Mouse (Mus musculus): Measurements from ENCODE around the gene Slc17a8.

The Slc17a8 gene

DNA sequence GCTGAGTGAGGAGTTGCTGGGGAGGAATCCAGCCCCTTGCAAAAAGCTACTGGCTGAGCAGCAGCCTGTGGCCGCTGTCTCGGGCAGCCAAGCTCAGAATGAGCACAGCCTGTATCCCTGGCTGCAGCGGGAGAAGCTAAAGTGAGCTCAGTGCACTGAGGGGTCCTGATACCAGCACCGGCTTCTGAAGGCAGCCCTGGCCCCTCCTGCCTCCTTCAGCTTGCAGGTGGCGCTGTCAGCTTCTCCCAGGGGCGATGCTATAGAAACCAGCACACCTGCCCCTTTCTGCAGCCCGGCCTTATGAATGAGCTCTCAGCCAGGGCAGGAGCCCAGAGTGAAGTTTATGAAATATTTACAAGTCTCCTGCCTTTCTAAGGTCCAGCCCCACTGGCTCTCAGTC, at the start of gene Slc17a8:
Gene Slc17a8 (minus strand): TSS at position 125 of the 400 bp plus-strand sequence.
- in situ Hi-C loops (cut with MboI, MseI): no loop called here

DNA sequence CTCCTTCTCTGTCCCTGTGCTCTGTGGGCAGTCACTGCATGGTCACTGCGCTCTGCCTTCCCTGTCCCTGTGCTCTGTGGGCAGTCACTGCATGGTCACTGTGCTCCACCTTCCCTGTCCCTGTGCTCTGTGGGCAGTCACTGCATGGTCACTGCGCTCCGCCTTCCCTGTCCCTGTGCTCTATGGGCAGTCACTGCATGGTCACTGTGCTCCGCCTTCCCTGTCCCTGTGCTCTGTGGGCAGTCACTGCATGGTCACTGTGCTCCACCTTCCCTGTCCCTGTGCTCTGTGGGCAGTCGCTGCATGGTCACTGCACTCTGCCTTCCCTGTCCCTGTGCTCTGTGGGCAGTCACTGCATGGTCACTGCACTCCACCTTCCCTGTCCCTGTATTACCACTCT, 49.3 kb upstream of the Slc17a8 start:
- in situ Hi-C loops (cut with MboI, MseI): loop anchor here (25.0 kb wide), 1 partner anchor 883 kb away; no protein-coding TSS in a partner anchor

DNA sequence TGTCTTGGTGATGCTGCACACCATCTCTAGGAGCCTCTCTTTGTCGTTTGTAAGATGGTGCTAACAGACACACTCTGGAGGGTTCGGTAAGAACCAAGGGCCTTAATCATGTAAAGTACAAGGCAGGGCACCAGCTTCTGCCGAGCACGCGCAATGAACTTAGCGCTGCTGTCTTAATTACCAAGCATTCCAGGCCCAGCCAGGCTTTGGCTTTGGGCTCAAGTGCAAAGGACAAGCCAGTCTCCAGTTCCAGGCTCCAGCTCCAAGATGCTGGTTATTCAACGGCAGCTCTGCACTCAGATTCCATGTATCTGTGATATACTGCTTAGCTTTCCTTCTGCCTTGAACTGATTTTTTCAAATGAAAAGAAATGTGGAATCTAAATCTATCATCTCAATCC, 46.5 kb upstream of the Slc17a8 start:
- in situ Hi-C loops (cut with MboI, MseI): loop anchor here (25.0 kb wide), 1 partner anchor 880 kb away; no protein-coding TSS in a partner anchor

DNA sequence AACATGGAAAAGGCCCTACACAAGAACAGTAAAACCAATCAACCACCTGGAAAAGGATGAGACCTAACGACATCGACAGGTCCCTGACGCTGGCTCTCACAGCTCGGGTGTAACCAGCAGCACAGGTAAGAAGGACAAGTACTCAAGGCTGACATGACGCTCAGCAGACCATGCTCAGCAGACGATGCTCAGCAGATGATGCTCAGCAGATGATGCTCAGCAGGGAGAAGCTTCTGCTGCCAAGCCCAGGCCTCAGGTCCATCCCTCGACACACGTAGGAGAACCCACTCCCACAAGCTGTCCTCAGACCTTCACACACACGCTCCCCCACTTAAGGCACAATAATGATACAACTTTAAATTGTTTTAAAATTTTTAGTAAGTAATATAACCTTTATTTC, 44.6 kb upstream of the Slc17a8 start:
- in situ Hi-C loops (cut with MboI, MseI): loop anchor here (25.0 kb wide), 1 partner anchor 878 kb away; no protein-coding TSS in a partner anchor

DNA sequence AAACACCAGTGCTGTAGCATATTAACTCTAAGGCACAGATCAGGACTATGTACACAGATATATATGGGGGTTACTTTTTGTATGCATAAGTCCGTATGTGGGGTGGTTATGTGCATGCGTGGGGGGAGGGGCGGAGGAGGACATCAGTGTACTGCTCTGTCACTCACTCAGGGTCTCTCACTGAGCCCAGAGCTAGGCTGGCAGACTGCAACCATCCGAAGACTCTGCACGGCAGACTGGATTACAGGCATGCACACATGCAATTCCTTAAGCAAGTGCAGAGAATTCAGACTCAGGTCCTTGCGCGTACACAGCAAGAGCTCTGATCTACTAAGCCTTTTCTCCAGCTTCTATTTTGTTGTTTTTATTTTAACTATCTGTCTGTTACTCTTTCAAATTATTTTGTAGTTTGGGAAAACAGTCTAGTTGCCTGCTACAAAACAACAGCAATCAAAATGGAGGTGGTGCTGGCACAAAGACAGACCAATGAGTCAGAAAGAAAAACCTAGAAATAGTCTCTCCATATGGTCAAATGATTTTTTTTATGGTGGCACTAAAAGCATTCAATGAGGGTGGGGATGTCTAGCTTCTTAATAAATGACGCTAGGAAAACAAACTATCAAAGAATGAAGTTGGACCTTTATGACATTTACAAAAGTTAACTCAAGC, 44.1 kb upstream of the Slc17a8 start:
- in situ Hi-C loops (cut with MboI, MseI): loop anchor here (25.0 kb wide), 1 partner anchor 878 kb away; no protein-coding TSS in a partner anchor

DNA sequence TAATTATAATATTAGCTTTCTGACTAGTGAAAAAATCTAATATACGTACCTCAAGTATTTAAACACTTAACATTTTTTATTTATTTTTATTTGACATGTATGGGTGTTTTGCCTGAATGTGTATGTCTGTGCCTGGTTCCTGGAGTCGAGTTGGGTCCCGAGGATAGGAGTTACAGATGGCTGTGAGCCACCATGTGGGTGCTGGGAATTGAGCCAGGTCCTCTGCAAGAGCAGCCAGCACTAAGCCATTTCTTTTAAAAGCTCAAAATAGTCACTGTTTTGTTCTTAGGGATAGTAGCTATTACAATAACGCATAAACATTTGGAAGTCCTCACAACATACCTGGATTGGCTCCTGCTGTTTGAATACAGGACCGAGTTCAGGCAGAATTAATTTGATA, 35.3 kb upstream of the Slc17a8 start:
- in situ Hi-C loops (cut with MboI, MseI): loop anchor here (25.0 kb wide), 1 partner anchor 869 kb away; no protein-coding TSS in a partner anchor

DNA sequence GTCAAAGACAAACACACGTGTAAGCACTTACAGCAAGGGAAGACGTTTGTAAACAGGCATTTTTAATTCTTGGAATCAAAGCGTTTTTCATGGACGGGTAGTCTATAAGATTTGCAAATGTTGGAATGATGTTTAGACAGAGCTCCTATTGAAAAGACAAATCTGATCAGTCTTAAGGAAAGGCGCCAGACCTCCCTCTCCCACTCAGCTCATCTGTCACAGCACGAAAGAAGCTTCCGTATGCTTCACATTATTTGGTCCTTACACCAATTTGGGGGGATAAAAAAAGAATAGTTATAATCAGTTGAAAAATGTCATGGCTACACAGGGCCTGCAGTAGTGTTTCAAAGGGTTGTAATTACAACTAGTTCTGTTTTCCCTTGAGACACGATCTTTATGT, 31.9 kb upstream of the Slc17a8 start:
- in situ Hi-C loops (cut with MboI, MseI): loop anchor here (25.0 kb wide), 1 partner anchor 866 kb away; no protein-coding TSS in a partner anchor

DNA sequence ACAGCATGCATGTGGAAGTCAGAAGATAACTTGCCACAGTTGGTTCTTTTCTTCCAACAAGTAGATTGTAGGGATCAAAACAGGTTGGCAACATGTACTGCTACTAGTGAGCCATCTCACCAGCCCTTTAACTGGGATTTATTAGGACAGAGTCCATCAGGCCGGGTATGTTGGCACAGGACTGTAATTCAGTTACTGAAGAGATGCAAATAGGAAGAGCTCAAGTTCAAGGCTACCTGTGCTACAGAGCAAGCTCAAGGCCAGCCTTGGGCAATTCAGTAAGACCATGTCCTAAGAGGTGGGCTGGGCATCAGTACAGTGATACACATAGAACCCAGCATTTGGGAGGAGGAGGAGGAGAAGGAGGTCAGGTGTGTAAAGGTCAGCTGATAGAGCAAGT, 30.6 kb upstream of the Slc17a8 start:
- in situ Hi-C loops (cut with MboI, MseI): loop anchor here (25.0 kb wide), 1 partner anchor 864 kb away; no protein-coding TSS in a partner anchor

DNA sequence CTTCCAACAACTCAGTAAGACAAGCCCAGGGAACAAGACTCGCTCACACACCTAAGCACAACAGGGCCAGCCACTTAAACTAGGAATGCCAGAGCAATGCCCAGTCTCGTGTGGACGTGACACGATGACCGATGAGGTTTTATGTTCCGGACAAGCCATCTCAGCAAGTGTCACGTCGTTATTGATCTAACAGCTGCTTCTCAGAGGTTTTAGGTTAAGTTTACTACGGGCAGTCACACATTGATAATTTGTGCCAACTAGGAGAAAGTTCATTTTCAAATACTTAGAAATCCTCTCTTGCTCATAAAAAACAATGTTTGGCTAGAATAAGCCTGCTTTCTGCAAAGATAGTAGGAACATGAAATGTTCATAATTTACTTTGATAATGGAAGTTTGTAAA, 25.9 kb upstream of the Slc17a8 start:
- in situ Hi-C loops (cut with MboI, MseI): no loop called here

DNA sequence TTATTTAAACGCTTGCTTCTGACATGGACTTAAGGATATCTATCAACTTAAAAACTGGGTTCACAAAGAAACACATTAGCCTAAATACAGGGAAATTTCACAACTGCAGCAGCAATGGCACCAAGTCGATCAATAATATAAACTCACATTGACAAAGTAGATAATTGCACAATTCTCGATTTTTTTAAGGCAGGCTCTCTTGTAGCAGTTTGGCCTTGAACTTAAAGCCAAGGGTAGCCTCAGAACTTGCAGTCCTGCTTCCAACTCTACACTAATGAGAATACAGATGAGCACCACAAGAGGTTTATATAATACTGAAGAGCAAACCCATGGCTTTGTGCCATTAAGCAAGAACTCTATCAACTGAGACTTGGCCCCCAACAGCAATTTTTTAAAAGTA, 15.9 kb upstream of the Slc17a8 start:
- in situ Hi-C loops (cut with MboI, MseI): no loop called here

DNA sequence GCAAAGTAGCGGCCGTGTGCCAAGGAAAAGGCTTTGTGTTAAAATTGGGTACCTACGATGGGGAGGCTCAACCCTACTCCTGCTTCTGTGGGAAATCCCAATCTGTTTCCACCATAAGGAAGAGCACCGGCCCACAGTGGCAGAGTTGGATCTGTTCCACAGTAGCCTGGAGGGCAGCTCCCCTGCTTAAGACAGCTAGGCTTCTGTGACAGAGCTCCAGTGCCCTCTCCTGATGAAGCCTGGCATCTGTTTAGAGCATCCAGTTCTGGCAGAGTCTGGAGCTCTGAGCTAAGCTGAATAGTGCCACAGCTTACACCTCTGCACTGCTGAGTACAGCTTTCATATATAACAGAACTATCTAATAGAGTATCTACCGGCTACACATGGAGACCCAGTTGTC, 14.0 kb upstream of the Slc17a8 start:
- in situ Hi-C loops (cut with MboI, MseI): no loop called here

DNA sequence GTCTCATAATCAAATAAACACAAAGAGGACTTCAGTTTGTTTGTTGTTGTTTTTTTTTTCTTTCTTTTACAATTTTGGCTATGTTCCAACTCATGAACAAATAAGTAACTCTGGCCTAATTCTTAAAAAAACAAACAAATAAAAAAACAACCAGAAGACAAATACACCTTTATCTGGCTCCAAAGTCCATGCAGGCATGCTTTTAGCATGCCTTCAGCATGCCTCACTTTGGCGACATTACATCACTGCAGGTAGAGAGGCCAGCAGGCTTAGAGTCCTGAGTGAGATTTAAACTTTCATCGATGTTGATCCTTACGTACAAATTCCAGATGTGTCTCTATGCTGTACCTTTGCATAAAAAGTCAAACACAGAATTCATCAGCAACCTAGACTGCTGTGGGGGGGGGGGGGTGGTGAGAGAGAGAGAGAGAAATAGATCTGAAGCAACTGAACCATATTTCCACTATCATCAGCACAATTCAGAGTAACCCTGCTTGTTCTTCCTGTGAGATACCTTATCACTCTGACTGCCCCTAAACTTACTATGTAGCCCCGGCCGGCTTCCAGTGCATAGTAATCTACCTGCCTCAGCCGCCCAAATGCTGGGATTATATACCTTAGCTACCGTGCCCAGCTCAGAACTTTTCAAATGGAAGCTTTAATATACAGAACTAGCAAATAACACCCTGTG, 12.8 kb upstream of the Slc17a8 start:
- in situ Hi-C loops (cut with MboI, MseI): no loop called here

DNA sequence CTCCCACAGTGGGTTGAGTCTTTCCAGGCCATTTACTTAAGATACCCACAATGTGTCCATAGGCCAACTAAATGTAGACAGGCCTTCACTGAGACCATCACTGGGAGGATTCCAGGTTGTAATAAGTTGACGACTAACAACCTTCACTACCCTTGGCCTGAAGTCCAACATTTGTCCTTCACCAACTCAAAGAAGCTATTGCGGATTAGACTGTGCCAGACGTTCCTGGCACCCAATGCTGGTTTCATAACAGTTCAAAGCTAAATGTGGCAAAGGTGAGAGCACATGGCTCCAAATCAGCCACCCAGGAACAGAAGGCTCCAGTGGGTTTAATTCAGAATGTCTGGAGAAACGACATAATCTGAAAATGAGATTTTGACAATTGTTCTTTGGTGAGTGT, 12.1 kb upstream of the Slc17a8 start:
- in situ Hi-C loops (cut with MboI, MseI): no loop called here

DNA sequence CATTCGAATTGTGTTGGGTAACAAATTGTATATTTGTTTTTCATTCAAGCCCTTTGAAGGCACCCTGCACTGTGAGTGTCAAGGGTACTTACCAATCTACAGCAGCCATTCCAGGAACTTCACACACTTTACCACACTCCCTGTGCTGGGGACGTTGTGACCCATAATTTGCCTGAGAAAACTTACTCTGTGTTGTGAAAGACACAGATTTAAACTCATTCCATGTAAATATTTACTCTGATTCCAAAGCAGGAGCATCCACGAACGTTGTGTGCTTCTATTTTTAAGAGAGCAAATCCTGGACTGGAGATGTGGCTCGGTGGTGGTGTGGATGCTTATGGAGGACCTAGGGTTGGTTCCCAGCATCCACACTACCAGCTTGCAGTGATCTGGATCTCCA, 10.8 kb upstream of the Slc17a8 start:
- in situ Hi-C loops (cut with MboI, MseI): no loop called here

DNA sequence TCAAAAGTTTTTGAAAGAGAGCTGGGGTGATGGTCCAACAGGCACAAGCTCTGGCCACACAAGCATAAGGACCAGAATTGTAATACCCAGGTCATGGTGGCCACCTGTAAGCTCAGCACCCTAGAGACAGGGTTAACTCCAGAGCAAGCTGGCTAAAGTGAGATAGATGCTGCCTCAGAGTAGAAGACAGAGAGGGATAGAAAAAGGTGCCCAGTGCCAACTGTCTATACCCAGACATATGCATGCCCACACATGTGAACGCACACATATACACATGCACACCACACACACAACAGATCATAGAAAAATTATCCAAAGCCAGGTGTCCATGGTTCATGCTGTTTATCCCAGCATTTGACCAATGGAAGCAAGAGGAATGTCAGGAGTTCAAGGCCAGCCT, 9.5 kb upstream of the Slc17a8 start:
- in situ Hi-C loops (cut with MboI, MseI): no loop called here

DNA sequence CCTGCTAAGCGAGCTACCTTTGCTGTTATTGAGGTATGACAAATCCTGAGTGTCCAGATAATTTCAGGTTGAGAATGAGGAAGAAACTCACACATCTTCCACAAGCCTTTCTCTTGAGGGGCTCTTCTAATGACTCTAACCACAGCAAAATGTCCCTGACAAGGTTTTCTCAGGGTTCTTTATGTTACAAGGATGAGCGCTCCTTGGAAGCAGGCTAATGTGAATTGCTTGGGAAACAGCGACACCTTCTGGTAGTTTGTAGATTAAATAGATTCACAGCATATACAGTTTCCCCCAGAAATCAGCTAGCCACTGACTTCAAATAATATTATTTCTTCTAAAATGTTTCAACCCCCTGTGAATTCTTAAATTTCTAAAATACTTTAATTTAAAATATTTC, 9.0 kb upstream of the Slc17a8 start:
- in situ Hi-C loops (cut with MboI, MseI): no loop called here

DNA sequence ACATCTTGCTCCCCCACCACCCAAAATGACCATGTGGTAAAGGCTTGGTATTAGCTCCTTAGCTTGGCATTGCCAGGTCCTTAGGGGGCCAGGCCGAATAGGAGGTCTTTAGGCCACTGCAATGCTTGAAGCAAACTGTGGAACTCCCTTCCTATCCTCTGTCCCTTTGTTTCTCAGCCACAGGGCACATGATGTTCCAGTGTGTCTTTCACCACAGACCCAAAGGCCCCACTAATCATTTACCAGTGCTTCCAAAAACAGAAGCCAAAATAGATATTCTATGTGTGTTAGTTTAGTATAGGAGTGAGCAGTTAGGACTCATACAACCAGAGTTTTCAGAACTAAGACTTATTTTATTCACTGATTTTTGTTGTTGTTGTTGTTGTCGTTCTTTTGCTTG, 5.7 kb upstream of the Slc17a8 start:
- in situ Hi-C loops (cut with MboI, MseI): loop anchor here (5.0 kb wide), 1 partner anchor 164 kb away; no protein-coding TSS in a partner anchor

DNA sequence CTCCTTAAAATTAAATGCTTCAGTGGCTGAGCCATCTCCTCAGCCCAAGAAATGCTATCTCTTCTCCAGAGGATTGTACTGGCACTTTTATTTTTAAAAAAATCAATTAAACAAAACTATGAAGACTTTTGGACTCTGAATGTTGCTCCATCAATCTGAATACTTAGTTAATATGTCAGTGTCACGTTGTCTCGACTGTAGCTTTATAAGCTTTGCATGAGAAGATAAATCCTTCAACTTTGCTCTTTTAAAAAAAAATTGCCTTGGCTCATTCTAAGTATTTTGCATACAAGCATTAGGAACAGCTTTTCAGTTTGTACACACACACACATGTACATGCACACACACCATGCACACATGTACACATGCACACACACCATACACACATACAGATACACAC, 3.1 kb upstream of the Slc17a8 start:
- in situ Hi-C loops (cut with MboI, MseI): no loop called here

DNA sequence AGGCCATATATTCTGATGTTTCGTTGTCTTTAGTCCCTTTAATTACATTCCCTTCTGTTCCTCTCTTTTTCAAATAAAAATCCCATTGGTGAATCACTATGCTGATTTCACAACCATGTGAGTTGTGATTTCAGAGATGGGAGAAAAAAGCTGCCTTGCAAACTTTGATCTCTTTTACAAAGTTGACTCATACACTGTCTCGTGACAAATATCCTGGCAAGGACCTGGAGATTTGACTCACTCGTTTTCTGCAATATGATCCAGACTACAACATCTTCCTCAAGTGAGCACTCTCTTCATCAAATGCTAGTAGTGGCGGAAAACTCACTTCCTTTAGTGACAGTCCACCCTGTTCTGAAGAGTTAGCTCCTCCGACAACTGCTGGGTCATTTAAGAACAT, 21.7 kb downstream of the Slc17a8 start:
- in situ Hi-C loops (cut with MboI, MseI): no loop called here

DNA sequence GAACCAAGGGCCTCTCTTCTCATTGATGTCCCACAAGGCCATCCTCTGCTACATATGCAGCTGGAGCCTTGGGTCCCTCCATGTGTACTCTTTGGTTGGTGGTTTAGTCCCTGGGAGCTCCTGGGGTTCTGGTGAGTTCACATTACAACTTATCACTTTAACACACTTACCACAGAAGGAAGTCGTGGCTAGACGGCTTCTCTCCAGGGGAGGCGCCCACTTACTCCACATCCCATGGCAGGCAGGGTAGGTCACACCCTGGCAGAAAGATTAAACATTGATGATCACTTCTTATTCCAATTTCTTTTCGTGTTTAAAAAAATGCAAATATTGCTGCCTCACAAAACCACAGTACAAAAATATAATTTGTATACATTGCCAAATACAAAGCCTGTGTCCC, 23.8 kb downstream of the Slc17a8 start:
- in situ Hi-C loops (cut with MboI, MseI): no loop called here

DNA sequence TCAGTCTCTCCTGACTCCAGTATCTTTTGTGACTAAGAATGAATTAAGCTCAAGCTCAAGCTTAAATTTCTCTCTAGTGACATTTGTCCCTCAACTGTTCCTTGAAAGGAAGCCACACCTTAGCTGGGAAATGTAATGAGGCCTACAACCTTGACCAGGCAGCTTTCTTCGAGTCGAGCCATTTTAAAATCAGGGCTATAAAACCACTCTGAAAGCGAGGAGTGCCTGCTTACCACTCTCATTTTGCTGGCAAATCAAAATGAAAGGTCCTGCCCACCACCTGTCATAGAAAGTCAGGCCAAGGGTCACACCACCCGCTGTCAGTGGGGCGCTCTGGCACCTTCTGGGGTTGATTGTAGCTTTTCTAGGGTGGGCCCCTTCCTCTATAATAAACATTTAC, 25.1 kb downstream of the Slc17a8 start:
- in situ Hi-C loops (cut with MboI, MseI): no loop called here

DNA sequence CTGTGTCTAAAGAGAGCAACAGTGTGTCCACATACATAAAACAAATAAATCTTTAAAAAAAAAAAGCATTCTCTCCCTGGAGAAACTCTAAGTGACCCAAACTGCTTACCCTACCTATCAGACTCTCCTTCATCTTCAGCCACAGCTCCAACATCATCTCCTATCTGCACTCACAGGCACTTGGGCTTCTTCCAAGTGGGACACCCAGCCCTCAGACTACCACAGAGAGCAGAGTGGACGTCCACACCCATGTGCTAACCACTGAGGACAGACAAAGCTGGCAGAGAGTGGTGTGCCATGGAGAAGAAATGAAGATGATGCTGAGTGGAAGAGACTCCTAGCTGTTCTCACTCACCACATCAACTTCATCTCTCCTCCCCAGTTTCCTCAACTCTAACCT, 25.5 kb downstream of the Slc17a8 start:
- in situ Hi-C loops (cut with MboI, MseI): no loop called here

DNA sequence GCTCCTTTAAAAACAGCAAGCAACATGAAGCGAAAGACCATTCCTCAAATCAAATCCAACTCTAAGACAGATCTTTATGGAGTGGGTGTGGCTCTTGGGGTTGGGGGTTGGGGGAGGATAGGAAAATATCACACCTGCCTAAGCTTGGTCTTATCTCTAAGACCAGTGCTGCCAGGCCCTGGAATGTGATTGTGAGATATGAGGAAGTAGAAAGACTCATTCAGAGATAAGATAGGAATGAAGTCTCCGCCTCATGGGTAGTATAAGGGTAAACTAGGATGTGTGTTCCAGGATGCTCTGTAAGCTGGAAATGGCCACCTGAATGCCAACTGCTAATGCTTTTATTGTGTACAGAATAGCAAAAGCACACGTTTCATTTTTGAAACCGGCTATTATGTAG, 26.7 kb downstream of the Slc17a8 start:
- in situ Hi-C loops (cut with MboI, MseI): no loop called here

Measured in T-helper 1 cell (primary cell).